21 mouse cellular contexts compared by ENCODE assay signal in genomic region chr14:101829676-101830075, GRCm38 (mm10).
A peak's percentile ranks its signal among the peaks of the same experiment; 100 is the strongest.
DNase-seq lines count a peak whose midpoint lies in the region; ATAC-seq and TF ChIP-seq lines count a peak whose summit lies in the region.
"Had no signal": no experiment of that assay in that cellular context is flagged by ENCODE, and none has a peak within 500 bp of the region (broad histone marks: within the 10 kb centered on the region; RNA-seq: fewer than 3 reads in every experiment).

No protein-coding gene starts in this region.

- no peak for TF ChIP-seq CTCF in forebrain, postnatal 0 days (IDR thresholded peaks at IDR 0.05; ENCODE audit: low read depth)
- no peak for TF ChIP-seq CTCF in hindbrain, postnatal 0 days (IDR thresholded peaks at IDR 0.05; ENCODE audit: low read depth)

- H3K27ac ChIP-seq in forebrain, postnatal 0 days (ENCODE audit: low read depth, low read length) = no peak overlapping the region
- no peak overlapping the region for H3K27ac ChIP-seq in forebrain, embryonic 14.5 days (ENCODE audit: low read depth, low read length)
- peak overlapping the region; percentile 12; the same call in 1 of the 2 replicates for H3K27ac ChIP-seq in hindbrain, postnatal 0 days
- no peak overlapping the region for H3K27ac ChIP-seq in hindbrain, embryonic 10.5 days
- H3K27ac ChIP-seq: embryonic facial prominence, embryonic 13.5 days; forebrain, embryonic 10.5 days; hindbrain, embryonic 13.5 days; liver, embryonic 15.5 days; midbrain, embryonic 12.5 days had no signal

- no peaks in the 10 kb centered on the region for H3K4me1 ChIP-seq in forebrain, postnatal 0 days (ENCODE audit: insufficient read depth)
- no peaks in the 10 kb centered on the region for H3K4me1 ChIP-seq in forebrain, embryonic 14.5 days (ENCODE audit: control insufficient read depth, insufficient read depth, low read length)
- H3K4me1 ChIP-seq in hindbrain, postnatal 0 days (ENCODE audit: insufficient read depth, low read length) = peaks cover 7% of the 10 kb centered on the region; the same call in 1 of the 2 replicates
- peaks cover 6% of the 10 kb centered on the region; the same call in 1 of the 2 replicates for H3K4me1 ChIP-seq in hindbrain, embryonic 10.5 days (replicated peaks)
- H3K4me1 ChIP-seq: hindbrain, embryonic 13.5 days; liver, embryonic 15.5 days; megakaryocyte, embryonic 14.5 days; midbrain, embryonic 12.5 days had no signal

- H3K36me3 ChIP-seq in forebrain, postnatal 0 days (ENCODE audit: insufficient read depth) = no peaks in the 10 kb centered on the region
- no peaks in the 10 kb centered on the region for H3K36me3 ChIP-seq in forebrain, embryonic 14.5 days (ENCODE audit: control insufficient read depth, insufficient read depth, low read length)
- no peaks in the 10 kb centered on the region for H3K36me3 ChIP-seq in hindbrain, postnatal 0 days (ENCODE audit: insufficient read depth, low read length)
- H3K36me3 ChIP-seq in hindbrain, embryonic 10.5 days = no peaks in the 10 kb centered on the region
- H3K36me3 ChIP-seq: embryonic facial prominence, embryonic 13.5 days; forebrain, embryonic 10.5 days; hindbrain, embryonic 13.5 days; limb, embryonic 12.5 days; liver, embryonic 15.5 days; midbrain, embryonic 12.5 days had no signal

- no peak for DNase-seq in forebrain, postnatal 0 days
- no peak for DNase-seq in forebrain, embryonic 14.5 days (ENCODE audit: low spot score)
- DNase-seq in hindbrain, postnatal 0 days (ENCODE audit: low spot score) = no peak
- DNase-seq in hindbrain, embryonic 10.5 days (ENCODE audit: low spot score) = no peak
- peak; percentile 40 for DNase-seq in brain, adult 2 months (ENCODE audit: low read depth, low spot score)
- DNase-seq in Muller cell, postnatal 12 days (ENCODE audit: inconsistent ontology term) = no peak
- no peak for DNase-seq in B cell, adult 2 months
- DNase-seq: cerebellum, adult 2 months; layer of hippocampus, adult 9-11 months; lung, embryonic 14.5 days; thymus, postnatal 14 days had no signal

- no peak overlapping the region for H3K4me3 ChIP-seq in forebrain, postnatal 0 days (ENCODE audit: low read depth, low read length)
- H3K4me3 ChIP-seq in forebrain, embryonic 14.5 days (ENCODE audit: low read depth, low read length) = no peak overlapping the region
- no peak overlapping the region for H3K4me3 ChIP-seq in hindbrain, postnatal 0 days (ENCODE audit: low read length)
- no peak overlapping the region for H3K4me3 ChIP-seq in hindbrain, embryonic 10.5 days
- H3K4me3 ChIP-seq: embryonic facial prominence, embryonic 13.5 days; forebrain, embryonic 10.5 days; hindbrain, embryonic 13.5 days; limb, embryonic 12.5 days; liver, embryonic 15.5 days; megakaryocyte, embryonic 14.5 days; midbrain, embryonic 12.5 days had no signal

- WGBS in forebrain, postnatal 0 days = 51% methylated on average over 5 of the region's 5 CpGs
- WGBS in forebrain, embryonic 14.5 days = 66% methylated on average over 5 of the region's 5 CpGs
- 58% methylated on average over 5 of the region's 5 CpGs for WGBS in hindbrain, postnatal 0 days
- WGBS in hindbrain, embryonic 10.5 days = 84% methylated on average over 5 of the region's 5 CpGs

- H3K9me3 ChIP-seq in forebrain, postnatal 0 days (ENCODE audit: low read length) = no peaks in the 10 kb centered on the region
- no peaks in the 10 kb centered on the region for H3K9me3 ChIP-seq in forebrain, embryonic 14.5 days (replicated peaks; ENCODE audit: control insufficient read depth, low read length)
- no peaks in the 10 kb centered on the region for H3K9me3 ChIP-seq in hindbrain, postnatal 0 days (ENCODE audit: low read length)
- H3K9me3 ChIP-seq in hindbrain, embryonic 10.5 days = no peaks in the 10 kb centered on the region
- H3K9me3 ChIP-seq: embryonic facial prominence, embryonic 13.5 days; forebrain, embryonic 10.5 days; hindbrain, embryonic 13.5 days; limb, embryonic 12.5 days; liver, embryonic 15.5 days; megakaryocyte, embryonic 14.5 days; midbrain, embryonic 12.5 days had no signal

- H3K9ac ChIP-seq in forebrain, postnatal 0 days = no peak overlapping the region
- no peak overlapping the region for H3K9ac ChIP-seq in forebrain, embryonic 14.5 days (ENCODE audit: low read length)
- no peak overlapping the region for H3K9ac ChIP-seq in hindbrain, postnatal 0 days (replicated peaks; ENCODE audit: low read length)
- H3K9ac ChIP-seq: embryonic facial prominence, embryonic 13.5 days; hindbrain, embryonic 13.5 days; limb, embryonic 12.5 days; liver, embryonic 15.5 days; lung, embryonic 14.5 days; midbrain, embryonic 12.5 days had no signal

- no peak overlapping the region for H3K4me2 ChIP-seq in forebrain, postnatal 0 days (ENCODE audit: low read depth)
- H3K4me2 ChIP-seq in forebrain, embryonic 14.5 days (ENCODE audit: low read length) = no peak overlapping the region
- no peak overlapping the region for H3K4me2 ChIP-seq in hindbrain, postnatal 0 days (ENCODE audit: low read depth, low read length)
- H3K4me2 ChIP-seq: embryonic facial prominence, embryonic 13.5 days; hindbrain, embryonic 13.5 days; limb, embryonic 12.5 days; liver, embryonic 15.5 days; lung, embryonic 14.5 days; midbrain, embryonic 12.5 days had no signal

- H3K27me3 ChIP-seq in forebrain, postnatal 0 days (ENCODE audit: insufficient read depth, low read length) = no peaks in the 10 kb centered on the region
- H3K27me3 ChIP-seq in forebrain, embryonic 14.5 days (replicated peaks; ENCODE audit: control insufficient read depth, insufficient read depth, low read length) = no peaks in the 10 kb centered on the region
- H3K27me3 ChIP-seq in hindbrain, postnatal 0 days (ENCODE audit: insufficient read depth, low read length) = no peaks in the 10 kb centered on the region
- no peaks in the 10 kb centered on the region for H3K27me3 ChIP-seq in hindbrain, embryonic 10.5 days (ENCODE audit: insufficient read depth, poor library complexity, severe bottlenecking)
- H3K27me3 ChIP-seq: embryonic facial prominence, embryonic 13.5 days; hindbrain, embryonic 13.5 days; limb, embryonic 12.5 days; liver, embryonic 15.5 days; midbrain, embryonic 12.5 days had no signal

- peak; percentile 71 for ATAC-seq in forebrain, postnatal 0 days
- ATAC-seq in forebrain, embryonic 14.5 days = no peak
- ATAC-seq in hindbrain, postnatal 0 days = no peak
- ATAC-seq in megakaryocyte progenitor cell, adult 5-6 weeks (replicated peaks; ENCODE audit: poor library complexity) = 0 out of 2 replicates have a peak, but pooled peaks have one; percentile 21
- ATAC-seq: forebrain, embryonic 16.5 days; intestine, postnatal 0 days had no signal

Comparison
In these comparisons a context has a peak if more than half of its experiments do, and no peak if none do; other contexts are left out.
1. ATAC-seq: peak in forebrain, postnatal 0 days (single experiment) and megakaryocyte progenitor cell, adult 5-6 weeks (single experiment); none in forebrain, embryonic 14.5 days (single experiment) and hindbrain, postnatal 0 days (single experiment).